Mouse (Mus musculus) embryonic facial prominence, embryonic 11.5 days (tissue): Measurements from ENCODE around the gene Rela. TPM values are rescaled to one million over a fixed set of nuclear protein-coding genes. Genes with fewer than 3 reads are reported as not detected.
A peak's percentile ranks its signal among the peaks of the same experiment; 100 is the strongest.

Source experiments
- ATAC-seq: fragments of 200-750 bp; cut with Nextera tagmentation; replicated peaks from 2 replicates; pipeline ENCODE4 v1.8.0; 2017; ENCODE audit warnings: low read depth; ENCODE audit not compliant: insufficient number of reproducible peaks, low FRiP score, low TSS enrichment
- DNase-seq: peaks from one replicate; pipeline ENCODE4 v3.0.0-alpha.2; 2015; ENCODE audit warnings: low spot score
- H3K27ac ChIP-seq: fragments of 300-500 bp; sonication (generic); replicated peaks from 2 replicates; pipeline ENCODE4 v1.5.1; 2014; ENCODE audit warnings: mild to moderate bottlenecking, low read depth, low read length, control low read depth
- H3K27me3 ChIP-seq: fragments of 300-500 bp; sonication (generic); 2 replicates; pipeline ENCODE4 v1.6.1; 2014; ENCODE audit warnings: mild to moderate bottlenecking, low read length, moderate library complexity, mixed read lengths; ENCODE audit not compliant: control insufficient read depth, insufficient read depth
- H3K36me3 ChIP-seq: fragments of 300-500 bp; sonication (generic); replicated peaks from 2 replicates; pipeline ENCODE4 v1.6.1; 2014; ENCODE audit warnings: low read depth, mild to moderate bottlenecking, low read length, moderate library complexity, mixed read lengths; ENCODE audit not compliant: control insufficient read depth, insufficient read depth
- H3K4me1 ChIP-seq: fragments of 300-500 bp; sonication (generic); 2 replicates; pipeline ENCODE4 v1.6.1; 2014; ENCODE audit warnings: low read length, mixed read lengths; ENCODE audit not compliant: control insufficient read depth, insufficient read depth
- H3K4me2 ChIP-seq: fragments of 300-500 bp; sonication (generic); 2 replicates; pipeline ENCODE4 v1.6.1; 2014; ENCODE audit warnings: low read depth, mild to moderate bottlenecking, control low read depth, low read length, moderate library complexity
- H3K4me3 ChIP-seq: fragments of 300-500 bp; sonication (generic); 2 replicates; pipeline ENCODE4 v1.5.1; 2014; ENCODE audit warnings: low read depth, low read length, control low read depth
- H3K9ac ChIP-seq: fragments of 300-500 bp; sonication (generic); replicated peaks from 2 replicates; pipeline ENCODE4 v1.6.1; 2014; ENCODE audit warnings: mild to moderate bottlenecking, control low read depth, low read length
- H3K9me3 ChIP-seq: fragments of 300-500 bp; sonication (generic); replicated peaks from 2 replicates; pipeline ENCODE4 v1.6.1; 2016; ENCODE audit warnings: mild to moderate bottlenecking, low read length, inconsistent platforms, mixed read lengths; ENCODE audit not compliant: control insufficient read depth
- WGBS: fragments of 180-500 bp; shearing (Covaris S2); extraction: QIAGEN DNeasy Blood & Tissue Kit; methylation state at CpG from one replicate; pipeline ENCODE4 v1.1.7; 2014; 5-methylcytosine and 5-hydroxymethylcytosine counted together
- polyA plus RNA-seq: library from polyadenylated mRNA; unstranded; fragments of >200 nt; fragmentation: Nextera tagmentation; extraction: Ambion mirVana; gene quantifications from 2 replicates; pipeline ENCODE4 v1.2.1, GENCODE M21; 2014

Rela gene
- polyA plus RNA-seq, 1 experiment from 2014 or later: 37.0 TPM

- no peaks in the 10 kb centered on the region for H3K27me3 ChIP-seq
- 73% methylated on average over 2 of the region's 2 CpGs for WGBS
Observed at GRCm38 (mm10) chr19:5614953-5615352, 22.3 kb upstream of the Rela start.

GRCm38 (mm10) chr19:5620007-5620406, 17.3 kb upstream of the Rela start:
- Histone ChIP-seq H3K36me3 (no peaks in the 10 kb centered on the region), H3K9ac (no peak overlapping the region), H3K27ac (no peak overlapping the region), H3K4me1 (no peaks in the 10 kb centered on the region), H3K27me3 (no peaks in the 10 kb centered on the region), H3K4me2 (no peak overlapping the region), H3K9me3 (no peaks in the 10 kb centered on the region), H3K4me3 (no peak overlapping the region)
- WGBS: 87% methylated on average over 4 of the region's 4 CpGs
- no peak for ATAC-seq
- DNase-seq: no peak

More at GRCm38 (mm10) chr19:5614953-5615352, 22.3 kb upstream of the Rela start:
- H3K36me3 ChIP-seq: no peaks in the 10 kb centered on the region
- DNase-seq (no peak), ATAC-seq (no peak)
- H3K4me3 ChIP-seq: no peak overlapping the region
- H3K9me3 ChIP-seq: no peaks in the 10 kb centered on the region
- no peaks in the 10 kb centered on the region for H3K4me1 ChIP-seq
- H3K4me2 ChIP-seq: no peak overlapping the region
- H3K9ac ChIP-seq: no peak overlapping the region
- no peak overlapping the region for H3K27ac ChIP-seq

GRCm38 (mm10) chr19:5621884-5622283, 15.4 kb upstream of the Rela start:
- DNase-seq (no peak), ATAC-seq (no peak)
- Histone ChIP-seq H3K27me3 (no peaks in the 10 kb centered on the region), H3K36me3 (no peaks in the 10 kb centered on the region), H3K4me3 (no peak overlapping the region), H3K4me2 (no peak overlapping the region), H3K27ac (no peak overlapping the region), H3K9ac (no peak overlapping the region), H3K9me3 (no peaks in the 10 kb centered on the region), H3K4me1 (no peaks in the 10 kb centered on the region)
- WGBS: 85% methylated on average over 5 of the region's 5 CpGs

GRCm38 (mm10) chr19:5625311-5625710, 12.0 kb upstream of the Rela start:
- WGBS: 81% methylated on average over 8 of the region's 8 CpGs
- no peak overlapping the region for H3K4me2 ChIP-seq
- ATAC-seq: no peak
- H3K4me1 ChIP-seq: no peaks in the 10 kb centered on the region
- DNase-seq: no peak
- no peak overlapping the region for H3K4me3 ChIP-seq
- no peaks in the 10 kb centered on the region for H3K36me3 ChIP-seq
- H3K27me3 ChIP-seq: no peaks in the 10 kb centered on the region
- H3K9ac ChIP-seq: no peak overlapping the region
- no peak overlapping the region for H3K27ac ChIP-seq
- no peaks in the 10 kb centered on the region for H3K9me3 ChIP-seq

- no peak for DNase-seq
- H3K36me3 ChIP-seq: no peaks in the 10 kb centered on the region
- H3K9me3 ChIP-seq: no peaks in the 10 kb centered on the region
- no peak for ATAC-seq
- no peak overlapping the region for H3K4me2 ChIP-seq
- no peak overlapping the region for H3K9ac ChIP-seq
- H3K27me3 ChIP-seq: no peaks in the 10 kb centered on the region
- H3K27ac ChIP-seq: no peak overlapping the region
- no peaks in the 10 kb centered on the region for H3K4me1 ChIP-seq
- H3K4me3 ChIP-seq: no peak overlapping the region
Observed at GRCm38 (mm10) chr19:5629907-5630306, 7.4 kb upstream of the Rela start.

GRCm38 (mm10) chr19:5632120-5632519, 5.2 kb upstream of the Rela start:
- no peak for ATAC-seq
- Histone ChIP-seq H3K4me3 (no peak overlapping the region), H3K27me3 (no peaks in the 10 kb centered on the region), H3K9ac (no peak overlapping the region), H3K4me1 (peaks cover 4% of the 10 kb centered on the region; the same call in 1 of the 2 replicates), H3K27ac (no peak overlapping the region), H3K36me3 (no peaks in the 10 kb centered on the region), H3K9me3 (no peaks in the 10 kb centered on the region), H3K4me2 (no peak overlapping the region)
- no peak for DNase-seq
- WGBS: 71% methylated on average over 9 of the region's 9 CpGs

- H3K36me3 ChIP-seq: peaks cover 3% of the 10 kb centered on the region
- peaks cover 6% of the 10 kb centered on the region for H3K4me1 ChIP-seq
- no peaks in the 10 kb centered on the region for H3K27me3 ChIP-seq
- 75% methylated on average over 7 of the region's 7 CpGs for WGBS
- H3K4me3 ChIP-seq: 0 out of 2 replicates have a peak overlapping the region, but pooled peaks have one; percentile 5
- no peak for ATAC-seq
- no peaks in the 10 kb centered on the region for H3K9me3 ChIP-seq
- peak overlapping the region; percentile 91 for H3K9ac ChIP-seq
- no peak overlapping the region for H3K4me2 ChIP-seq
- DNase-seq: no peak
- H3K27ac ChIP-seq: no peak overlapping the region
Observed at GRCm38 (mm10) chr19:5636036-5636570, 1.2 kb upstream of the Rela start.

- WGBS: 43% methylated on average over 12 of the region's 12 CpGs
- H3K9me3 ChIP-seq: no peaks in the 10 kb centered on the region
- H3K36me3 ChIP-seq: peaks cover 7% of the 10 kb centered on the region
- H3K4me1 ChIP-seq: peaks cover 6% of the 10 kb centered on the region
- peak overlapping the region; percentile 93 for H3K4me2 ChIP-seq
- peak overlapping the region; percentile 91 for H3K9ac ChIP-seq
- ATAC-seq (0 out of 2 replicates have a peak, but pooled peaks have one; percentile 12), DNase-seq (no peak)
- H3K27ac ChIP-seq: peak overlapping the region; percentile 86
- no peaks in the 10 kb centered on the region for H3K27me3 ChIP-seq
- peak overlapping the region; percentile 49 for H3K4me3 ChIP-seq
Observed at GRCm38 (mm10) chr19:5636571-5637041, 677 bp upstream of the Rela start.
